Mouse (Mus musculus): ENCODE data around the gene Iqcf3.

The Iqcf3 gene

GRCm38 (mm10) chr9:106457920-106458319 lies 103.5 kb downstream of the Iqcf3 start:
- in situ Hi-C loops (cut with MboI, MseI) = loop anchor here in 1 of 2 experiments (10.0 kb wide), 1 partner anchor 1097 kb away; the partner anchor contains the start of gene Rassf1

GRCm38 (mm10) chr9:106457163-106457559 lies 104.3 kb downstream of the Iqcf3 start:
- in situ Hi-C loops (cut with MboI, MseI) = loop anchor here in 1 of 2 experiments (10.0 kb wide), 1 partner anchor 1098 kb away; the partner anchor contains the start of gene Rassf1

- in situ Hi-C loops (cut with MboI, MseI) = loop anchor here in 1 of 2 experiments (10.0 kb wide), 1 partner anchor 1098 kb away; the partner anchor contains the start of gene Rassf1
Observed at GRCm38 (mm10) chr9:106456325-106457162, 104.9 kb downstream of the Iqcf3 start.

- in situ Hi-C loops (cut with MboI, MseI) = loop anchor here in 1 of 2 experiments (10.0 kb wide), 1 partner anchor 1100 kb away; the partner anchor contains the start of gene Rassf1
Observed at GRCm38 (mm10) chr9:106454888-106455681, 106.3 kb downstream of the Iqcf3 start.

GRCm38 (mm10) chr9:106454071-106454761 lies 107.2 kb downstream of the Iqcf3 start:
- in situ Hi-C loops (cut with MboI, MseI) = loop anchor here in 1 of 2 experiments (10.0 kb wide), 1 partner anchor 1101 kb away; the partner anchor contains the start of gene Rassf1

GRCm38 (mm10) chr9:106453271-106454070 lies 108.0 kb downstream of the Iqcf3 start, which contains the start of gene Pcbp4:
Gene Pcbp4, plus strand, starts transcription at chr9:106453291.
- in situ Hi-C loops (cut with MboI, MseI) = loop anchor here in 1 of 2 experiments (10.0 kb wide), 1 partner anchor 1101 kb away; the partner anchor contains the start of gene Rassf1
